Mouse (Mus musculus) forebrain, embryonic 16.5 days (tissue): ENCODE measurements around the gene Nectin2. TPM values are rescaled to one million over a fixed set of nuclear protein-coding genes. Genes with fewer than 3 reads are reported as not detected.

Experiments used
- ATAC-seq: fragments of 200-750 bp; cut with Nextera tagmentation; 2 replicates; pipeline ENCODE4 v1.8.0; 2017; ENCODE audit warnings: mild to moderate bottlenecking, moderate library complexity
- H3K27ac ChIP-seq: fragments of 300-500 bp; sonication (generic); 2 replicates; pipeline ENCODE4 v1.5.1; 2014; ENCODE audit warnings: low read length, control low read depth
- H3K27me3 ChIP-seq: fragments of 300-500 bp; sonication (generic); replicated peaks from 2 replicates; pipeline ENCODE4 v1.6.1; 2014; ENCODE audit warnings: low read length; ENCODE audit not compliant: control insufficient read depth, insufficient read depth
- H3K36me3 ChIP-seq: fragments of 300-500 bp; sonication (generic); 2 replicates; pipeline ENCODE4 v1.6.1; 2014; ENCODE audit not compliant: control insufficient read depth, insufficient read depth
- H3K4me1 ChIP-seq: fragments of 300-500 bp; sonication (generic); replicated peaks from 2 replicates; pipeline ENCODE4 v1.6.1; 2014; ENCODE audit warnings: low read length; ENCODE audit not compliant: control insufficient read depth, insufficient read depth
- H3K4me2 ChIP-seq: fragments of 300-500 bp; sonication (generic); 2 replicates; pipeline ENCODE4 v1.6.1; 2014; ENCODE audit warnings: mild to moderate bottlenecking, low read length, control low read depth
- H3K4me3 ChIP-seq: fragments of 300-500 bp; sonication (generic); replicated peaks from 2 replicates; pipeline ENCODE4 v1.5.1; 2014; ENCODE audit warnings: mild to moderate bottlenecking, low read length, control low read depth
- H3K9ac ChIP-seq: fragments of 300-500 bp; sonication (generic); replicated peaks from 2 replicates; pipeline ENCODE4 v1.6.1; 2014; ENCODE audit warnings: low read depth, low read length, control low read depth
- H3K9me3 ChIP-seq: fragments of 300-500 bp; sonication (generic); 2 replicates; pipeline ENCODE4 v1.6.1; 2016; ENCODE audit warnings: low read length; ENCODE audit not compliant: control insufficient read depth
- WGBS: fragments of 180-500 bp; shearing (Covaris S2); extraction: QIAGEN DNeasy Blood & Tissue Kit; methylation state at CpG from one replicate; pipeline ENCODE4 v1.1.7; 2014; 5-methylcytosine and 5-hydroxymethylcytosine counted together
- polyA plus RNA-seq: library from polyadenylated mRNA; unstranded; fragments of >200 nt; fragmentation: Nextera tagmentation; extraction: Ambion mirVana; gene quantifications from 2 replicates; pipeline ENCODE4 v1.2.1, GENCODE M21; 2015

Nectin2 gene
- polyA plus RNA-seq, 1 experiment from 2014 or later = 48.4 TPM

DNA sequence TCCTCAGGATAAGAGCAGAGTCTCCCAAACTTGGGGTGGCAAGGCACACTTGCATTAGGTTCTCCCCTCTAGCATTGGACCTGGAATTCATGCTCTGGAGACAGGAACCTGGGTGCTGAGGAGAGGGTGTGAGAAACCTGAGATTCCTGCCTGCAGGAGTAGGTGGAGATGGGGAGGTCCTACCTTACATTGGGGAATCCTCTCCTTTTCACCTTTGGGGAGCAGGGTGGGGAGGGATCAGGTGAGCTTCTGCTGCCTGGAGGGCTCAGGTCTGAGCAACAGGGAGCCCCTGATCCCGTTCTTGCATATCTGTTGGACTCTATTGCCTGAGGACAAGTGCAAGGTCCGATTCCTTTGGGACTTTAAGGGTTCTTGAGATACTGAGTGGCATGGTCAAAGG, 33.5 kb downstream of the Nectin2 start:
- WGBS = 88% methylated on average over 2 of the region's 2 CpGs
- ATAC-seq = no peak
- peak overlapping the region; percentile 91 for H3K27ac ChIP-seq
- H3K9ac ChIP-seq = no peak overlapping the region
- no peaks in the 10 kb centered on the region for H3K27me3 ChIP-seq
- peak overlapping the region; percentile 75; the same call in 1 of the 2 replicates for H3K4me2 ChIP-seq
- no peaks in the 10 kb centered on the region; the same call in 1 of the 2 replicates for H3K36me3 ChIP-seq
- H3K4me3 ChIP-seq = no peak overlapping the region
- H3K9me3 ChIP-seq = no peaks in the 10 kb centered on the region
- H3K4me1 ChIP-seq = peaks cover 17% of the 10 kb centered on the region

- Histone ChIP-seq H3K27ac (peak overlapping the region; percentile 91), H3K27me3 (no peaks in the 10 kb centered on the region), H3K36me3 (no peaks in the 10 kb centered on the region; the same call in 1 of the 2 replicates), H3K4me3 (peak overlapping the region; percentile 47), H3K9me3 (no peaks in the 10 kb centered on the region), H3K4me1 (peaks cover 17% of the 10 kb centered on the region), H3K9ac (peak overlapping the region; percentile 53), H3K4me2 (peak overlapping the region; percentile 75)
- no peak for ATAC-seq
- 6% methylated on average over 18 of the region's 18 CpGs for WGBS
These were observed 34.1 kb downstream of the Nectin2 start for GRCm38 (mm10) chr7:19716055-19716682.

DNA sequence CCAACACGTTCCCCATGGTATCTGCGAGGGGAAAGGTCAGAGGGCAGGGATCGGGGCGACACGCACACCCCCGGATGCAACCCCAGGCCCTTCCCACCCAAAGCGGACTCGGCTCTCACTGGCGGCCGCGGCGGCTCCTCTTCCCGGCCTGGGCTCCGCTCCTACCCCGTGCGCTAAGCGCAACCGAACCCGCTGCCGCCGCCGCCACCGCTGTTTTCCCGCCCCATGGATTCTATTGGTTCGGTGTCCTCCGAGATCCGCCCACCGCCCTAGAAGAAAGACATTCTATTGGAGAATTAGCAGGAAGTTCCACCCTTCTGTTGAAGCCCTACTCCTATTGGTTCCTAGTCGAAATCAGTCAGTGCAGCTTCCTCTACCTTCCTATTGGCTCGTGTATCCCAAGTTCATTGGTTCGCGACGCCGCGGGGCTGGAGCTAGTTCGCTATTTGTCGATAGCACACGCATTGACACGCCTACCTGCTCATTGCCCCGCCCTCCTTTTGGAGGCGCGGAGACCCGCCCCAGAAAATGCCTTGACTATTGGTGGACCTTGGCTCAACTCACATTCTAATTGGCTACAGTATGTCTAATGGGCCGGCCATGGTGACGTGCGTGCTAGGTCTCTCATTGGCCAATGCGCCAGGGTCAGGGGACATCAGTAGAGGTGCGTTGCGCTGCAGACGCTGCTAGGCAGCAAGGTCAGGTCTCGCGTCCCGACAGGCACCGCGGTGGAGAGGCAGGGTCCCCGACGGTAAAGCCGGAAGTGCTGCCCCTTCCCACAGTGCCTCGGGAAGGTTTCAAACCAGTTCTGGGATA, 34.8 kb downstream of the Nectin2 start, which contains the start of gene Tomm40:
Gene Tomm40, minus strand, starts transcription at position 200 of the 816 bp plus-strand sequence.
- H3K4me1 ChIP-seq = peaks cover 17% of the 10 kb centered on the region
- no peaks in the 10 kb centered on the region for H3K27me3 ChIP-seq
- ATAC-seq = peak; percentile 97
- H3K27ac ChIP-seq = peak within 1 kb of the TSS; percentile 91
- WGBS = under 1% methylated on average over 56 of the region's 59 CpGs
- peaks cover 1% of the 10 kb centered on the region; the same call in 1 of the 2 replicates for H3K36me3 ChIP-seq
- H3K9me3 ChIP-seq = no peaks in the 10 kb centered on the region
- H3K4me2 ChIP-seq = peak within 1 kb of the TSS; percentile 96
- H3K9ac ChIP-seq = peak within 1 kb of the TSS; percentile 90
- peak within 1 kb of the TSS; percentile 94 for H3K4me3 ChIP-seq

DNA sequence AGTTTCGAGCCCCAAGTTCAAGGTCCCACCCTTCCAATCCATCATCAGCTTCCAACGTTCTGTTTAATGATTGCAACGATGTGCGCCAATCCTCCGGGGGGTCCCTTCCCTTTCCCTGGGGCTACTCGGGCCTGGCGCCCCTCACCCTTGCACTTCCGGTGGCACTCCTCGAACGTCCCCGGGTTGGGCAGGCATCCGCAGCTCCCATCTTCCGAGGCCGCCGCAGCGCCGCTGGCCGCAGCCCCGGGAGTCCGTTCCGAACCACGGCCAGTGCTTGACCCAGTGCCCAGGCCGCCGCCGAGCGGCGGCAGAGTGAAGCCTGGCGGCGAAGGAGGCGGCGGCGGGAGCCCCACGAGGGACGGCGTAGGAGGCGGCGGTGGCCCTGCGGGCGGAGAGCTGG, 35.4 kb downstream of the Nectin2 start:
- peak overlapping the region; percentile 96 for H3K4me2 ChIP-seq
- WGBS = under 1% methylated on average over 39 of the region's 39 CpGs
- peaks cover 17% of the 10 kb centered on the region for H3K4me1 ChIP-seq
- peak overlapping the region; percentile 94 for H3K4me3 ChIP-seq
- no peaks in the 10 kb centered on the region for H3K27me3 ChIP-seq
- H3K27ac ChIP-seq = peak overlapping the region; percentile 62
- peaks cover 3% of the 10 kb centered on the region; the same call in 1 of the 2 replicates for H3K36me3 ChIP-seq
- ATAC-seq = no peak
- H3K9ac ChIP-seq = peak overlapping the region; percentile 90
- no peaks in the 10 kb centered on the region for H3K9me3 ChIP-seq

GRCm38 (mm10) chr7:19713598-19713997, 36.7 kb downstream of the Nectin2 start:
- no peak for ATAC-seq
- H3K27me3 ChIP-seq = no peaks in the 10 kb centered on the region
- WGBS = 87% methylated on average over 9 of the region's 9 CpGs
- no peak overlapping the region for H3K27ac ChIP-seq
- H3K4me1 ChIP-seq = peaks cover 17% of the 10 kb centered on the region
- no peak overlapping the region for H3K4me3 ChIP-seq
- H3K9me3 ChIP-seq = no peaks in the 10 kb centered on the region
- H3K36me3 ChIP-seq = peaks cover 8% of the 10 kb centered on the region; the same call in 1 of the 2 replicates
- no peak overlapping the region for H3K9ac ChIP-seq
- no peak overlapping the region for H3K4me2 ChIP-seq

- H3K4me2 ChIP-seq = no peak overlapping the region
- peaks cover 8% of the 10 kb centered on the region; the same call in 1 of the 2 replicates for H3K36me3 ChIP-seq
- ATAC-seq = no peak
- peaks cover 17% of the 10 kb centered on the region for H3K4me1 ChIP-seq
- WGBS = 57% methylated on average over 4 of the region's 4 CpGs
- H3K9ac ChIP-seq = no peak overlapping the region
- no peaks in the 10 kb centered on the region for H3K27me3 ChIP-seq
- no peak overlapping the region for H3K27ac ChIP-seq
- H3K9me3 ChIP-seq = no peaks in the 10 kb centered on the region
- H3K4me3 ChIP-seq = no peak overlapping the region
These were observed 37.1 kb downstream of the Nectin2 start for GRCm38 (mm10) chr7:19713196-19713595.

DNA sequence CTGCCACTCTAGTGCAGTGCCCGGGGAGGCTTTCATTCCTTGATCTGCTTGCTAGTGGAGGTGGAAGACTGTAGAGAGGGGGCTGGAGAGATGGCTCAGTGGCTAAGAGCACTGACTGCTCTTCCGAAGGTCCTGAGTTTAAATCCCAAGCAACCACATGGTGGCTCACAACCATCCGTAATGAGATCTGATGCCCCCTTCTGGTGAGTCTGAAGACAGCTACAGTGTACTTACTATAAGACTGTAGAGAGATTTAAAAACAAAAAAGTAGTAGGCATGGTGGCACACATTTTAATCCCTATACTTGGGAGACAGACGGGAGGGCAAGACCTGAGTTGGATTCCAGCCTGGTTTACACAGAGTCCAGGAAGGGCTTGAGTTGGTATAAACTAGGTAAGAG, 37.9 kb downstream of the Nectin2 start:
- 72% methylated on average over 4 of the region's 4 CpGs for WGBS
- Histone ChIP-seq H3K27me3 (no peaks in the 10 kb centered on the region), H3K36me3 (peaks cover 11% of the 10 kb centered on the region; the same call in 1 of the 2 replicates), H3K4me1 (peaks cover 17% of the 10 kb centered on the region), H3K9me3 (no peaks in the 10 kb centered on the region), H3K4me2 (no peak overlapping the region), H3K27ac (no peak overlapping the region), H3K9ac (no peak overlapping the region), H3K4me3 (no peak overlapping the region)
- no peak for ATAC-seq

DNA sequence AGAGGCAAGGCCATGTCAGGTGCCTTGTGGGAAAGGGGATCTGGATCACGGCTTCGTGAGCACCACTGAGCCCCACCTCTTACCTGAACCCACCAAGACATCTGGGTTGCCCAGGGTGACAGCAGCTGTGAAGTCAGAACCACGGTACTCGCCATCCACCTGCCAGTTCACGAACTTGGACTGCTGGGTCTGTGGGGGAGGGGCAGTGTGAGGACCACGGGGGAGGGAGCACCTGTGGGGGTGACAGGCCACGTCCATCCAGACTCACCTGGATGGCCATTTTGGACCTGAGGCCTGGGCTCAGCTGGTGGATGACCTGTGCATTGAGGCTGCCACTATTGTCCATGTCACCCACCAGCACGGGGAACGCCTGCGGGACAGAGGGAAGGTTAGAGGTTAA, 39.6 kb downstream of the Nectin2 start:
- Histone ChIP-seq H3K9me3 (no peaks in the 10 kb centered on the region), H3K36me3 (peaks cover 14% of the 10 kb centered on the region; the same call in 1 of the 2 replicates), H3K4me2 (no peak overlapping the region), H3K27ac (no peak overlapping the region), H3K9ac (no peak overlapping the region), H3K4me3 (no peak overlapping the region), H3K4me1 (peaks cover 9% of the 10 kb centered on the region), H3K27me3 (no peaks in the 10 kb centered on the region)
- 94% methylated on average over 10 of the region's 10 CpGs for WGBS
- ATAC-seq = no peak

- Histone ChIP-seq H3K4me2 (no peak overlapping the region), H3K9me3 (no peaks in the 10 kb centered on the region), H3K27me3 (no peaks in the 10 kb centered on the region), H3K36me3 (peaks cover 12% of the 10 kb centered on the region; the same call in 1 of the 2 replicates), H3K27ac (no peak overlapping the region), H3K9ac (no peak overlapping the region), H3K4me1 (no peaks in the 10 kb centered on the region), H3K4me3 (no peak overlapping the region)
- no peak for ATAC-seq
- 96% methylated on average over 7 of the region's 7 CpGs for WGBS
These were observed 45.0 kb downstream of the Nectin2 start for GRCm38 (mm10) chr7:19705271-19705670.
